Mouse (Mus musculus): ENCODE measurements around the gene Bbs2.

GRCm38 (mm10) chr8:94121625-94122024, 22.9 kb upstream of the Bbs2 start:
- TF ChIP-seq CTCF (IDR thresholded peaks at IDR 0.05) = no peak
- no peak for TF ChIP-seq EP300 (IDR thresholded peaks at IDR 0.05; ENCODE audit: insufficient read depth, low read depth, low read length)
- no peak for TF ChIP-seq POLR2A (IDR thresholded peaks at IDR 0.05; ENCODE audit: insufficient read depth, low read depth, low read length)
